Mouse (Mus musculus): ENCODE measurements around the gene Sh3tc1. TPM values are rescaled to one million over a fixed set of nuclear protein-coding genes. Genes with fewer than 3 reads are reported as not detected.

The Sh3tc1 gene
- polyA plus RNA-seq, 1 experiment from 2014 or later = 2.8 TPM

- Histone ChIP-seq H3K36me3 (ENCODE audit: control insufficient read depth, insufficient read depth) (no peaks in the 10 kb centered on the region), H3K4me1 (replicated peaks; ENCODE audit: control insufficient read depth, insufficient read depth, low read length) (no peaks in the 10 kb centered on the region), H3K9me3 (ENCODE audit: control insufficient read depth, low read length) (no peaks in the 10 kb centered on the region), H3K4me3 (replicated peaks; ENCODE audit: low read length) (no peak overlapping the region), H3K9ac (replicated peaks; ENCODE audit: low read depth, low read length) (no peak overlapping the region), H3K27me3 (replicated peaks; ENCODE audit: control insufficient read depth, insufficient read depth, low read length) (no peaks in the 10 kb centered on the region), H3K4me2 (ENCODE audit: low read length) (no peak overlapping the region), H3K27ac (ENCODE audit: low read length) (no peak overlapping the region)
- no peak for ATAC-seq
- 60% methylated on average over 2 of the region's 2 CpGs for WGBS
Measured at GRCm38 (mm10) chr5:35648230-35648629, 91.6 kb downstream of the Sh3tc1 start.

DNA sequence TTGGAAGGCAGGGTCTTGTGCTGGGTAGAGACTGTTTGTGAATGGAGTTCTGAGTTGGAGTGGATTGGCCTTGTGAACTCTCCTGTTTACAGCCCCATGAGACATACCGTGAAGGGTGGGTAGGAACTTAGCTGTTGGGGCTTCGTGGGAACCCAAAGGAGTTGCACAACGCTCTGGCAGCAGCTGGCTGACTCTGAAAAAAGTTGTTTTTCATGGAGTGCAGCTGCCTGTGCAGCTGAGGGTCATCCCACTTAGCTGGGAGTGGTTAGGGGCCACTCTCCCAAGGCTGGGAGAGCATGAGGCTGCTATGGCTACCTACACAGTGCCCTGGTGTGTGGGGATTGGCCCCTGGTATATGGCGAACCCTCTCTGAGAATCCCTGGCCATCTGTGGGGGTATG lies 92.2 kb downstream of the Sh3tc1 start:
- Histone ChIP-seq H3K4me1 (replicated peaks; ENCODE audit: control insufficient read depth, insufficient read depth, low read length) (no peaks in the 10 kb centered on the region), H3K27ac (ENCODE audit: low read length) (no peak overlapping the region), H3K36me3 (ENCODE audit: control insufficient read depth, insufficient read depth) (no peaks in the 10 kb centered on the region), H3K4me2 (ENCODE audit: low read length) (no peak overlapping the region), H3K27me3 (replicated peaks; ENCODE audit: control insufficient read depth, insufficient read depth, low read length) (no peaks in the 10 kb centered on the region), H3K4me3 (replicated peaks; ENCODE audit: low read length) (no peak overlapping the region), H3K9me3 (ENCODE audit: control insufficient read depth, low read length) (no peaks in the 10 kb centered on the region), H3K9ac (replicated peaks; ENCODE audit: low read depth, low read length) (no peak overlapping the region)
- ATAC-seq = no peak
- WGBS = 79% methylated on average over 4 of the region's 4 CpGs

Other genes starting within 250 kb of the Sh3tc1 start
- 1.2 and 1.7 TPM in 2 replicates for gene Cpz, start 214.3 kb downstream of the Sh3tc1 start, polyA plus RNA-seq (2015; fragmentation: Nextera tagmentation; extraction: Ambion mirVana)
- 9.1 and 9.3 TPM in 2 replicates for gene Trmt44, start 164.9 kb downstream of the Sh3tc1 start, polyA plus RNA-seq (2015; fragmentation: Nextera tagmentation; extraction: Ambion mirVana)
- gene Acox3, start 156.9 kb downstream of the Sh3tc1 start, polyA plus RNA-seq (2015; fragmentation: Nextera tagmentation; extraction: Ambion mirVana) = 13.0 and 15.9 TPM in 2 replicates
- gene Htra3, start 60.2 kb downstream of the Sh3tc1 start, polyA plus RNA-seq (2015; fragmentation: Nextera tagmentation; extraction: Ambion mirVana) = 11.3 and 11.8 TPM in 2 replicates
- gene Ablim2, start 17.9 kb upstream of the Sh3tc1 start, polyA plus RNA-seq (2015; fragmentation: Nextera tagmentation; extraction: Ambion mirVana) = 9.4 and 16.3 TPM in 2 replicates
- gene Afap1, start 153.3 kb upstream of the Sh3tc1 start, polyA plus RNA-seq (2015; fragmentation: Nextera tagmentation; extraction: Ambion mirVana) = 64.1 and 64.7 TPM in 2 replicates

Data from forebrain, embryonic 16.5 days (tissue).